Mouse (Mus musculus): ENCODE data around the gene Tmem266. TPM values are rescaled to one million over a fixed set of nuclear protein-coding genes. Genes with fewer than 3 reads are reported as not detected.

The Tmem266 gene
- polyA plus RNA-seq, 1 experiment from 2014 or later = not detected

GRCm38 (mm10) chr9:55439206-55439780 lies 112.6 kb downstream of the Tmem266 start:
- no peak for DNase-seq (ENCODE audit: low spot score)

- DNase-seq (ENCODE audit: low spot score) = no peak
Observed at GRCm38 (mm10) chr9:55447509-55447908, 120.8 kb downstream of the Tmem266 start.

DNA sequence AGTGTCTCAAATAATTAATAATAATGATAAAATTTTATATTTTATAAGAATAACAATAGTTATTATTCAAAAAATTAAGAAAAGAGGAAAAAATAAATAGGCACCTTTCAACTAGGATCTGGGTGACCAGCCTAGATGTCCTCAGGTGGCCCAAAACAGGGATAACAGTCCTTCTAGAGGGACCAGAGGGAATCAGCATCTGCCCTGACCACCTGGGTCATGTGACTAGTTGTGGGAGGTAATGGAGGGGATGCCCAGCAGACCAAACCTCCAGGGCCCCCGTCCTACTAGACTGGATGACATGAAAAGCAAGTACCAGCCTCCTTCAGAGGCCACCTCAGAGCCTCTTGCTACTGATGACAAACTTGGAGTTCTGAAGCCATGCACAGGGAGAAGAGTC lies 122.4 kb downstream of the Tmem266 start:
- DNase-seq (ENCODE audit: low spot score) = no peak

DNA sequence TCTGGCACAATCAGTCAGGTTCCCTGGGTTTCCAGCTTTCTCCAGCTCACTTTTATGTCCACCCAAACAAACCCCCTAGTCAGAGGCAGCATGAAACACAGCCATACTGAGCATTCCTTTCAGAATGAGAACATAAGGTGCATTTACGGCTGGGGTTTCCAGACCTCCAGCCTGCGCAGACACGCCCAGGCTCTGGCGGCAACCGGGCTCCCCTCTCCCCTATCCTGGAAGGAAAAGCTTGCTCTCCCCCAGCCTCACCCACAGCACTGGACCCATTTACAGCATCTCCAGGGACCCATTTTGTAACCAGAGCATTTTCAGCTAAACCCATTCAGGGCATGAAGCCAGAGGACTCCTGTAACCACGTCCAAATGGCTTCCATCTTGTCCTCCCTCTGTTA lies 123.3 kb downstream of the Tmem266 start:
- DNase-seq (ENCODE audit: low spot score) = no peak

DNA sequence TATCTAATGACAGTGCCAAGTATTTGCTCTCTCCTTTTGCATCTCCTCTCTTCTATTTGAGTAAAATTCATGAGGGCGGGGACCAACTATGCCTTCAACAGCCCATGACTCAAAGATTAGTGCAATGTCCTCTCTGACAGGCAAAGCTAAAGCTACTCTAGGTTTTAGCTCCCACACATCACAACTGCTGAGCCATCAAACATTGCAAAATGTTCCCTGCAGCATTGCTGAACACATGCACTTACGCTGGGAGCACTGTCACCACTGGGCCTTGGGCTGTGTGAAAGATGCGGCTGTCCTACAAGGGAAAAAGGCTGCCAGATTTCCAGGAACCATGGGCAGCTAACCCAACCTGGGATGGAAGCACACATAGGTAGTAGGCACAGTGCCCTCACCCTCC lies 124.7 kb downstream of the Tmem266 start:
- no peak for DNase-seq (ENCODE audit: low spot score)

- DNase-seq (ENCODE audit: low spot score) = no peak
Observed at GRCm38 (mm10) chr9:55452906-55453305, 126.2 kb downstream of the Tmem266 start.

DNA sequence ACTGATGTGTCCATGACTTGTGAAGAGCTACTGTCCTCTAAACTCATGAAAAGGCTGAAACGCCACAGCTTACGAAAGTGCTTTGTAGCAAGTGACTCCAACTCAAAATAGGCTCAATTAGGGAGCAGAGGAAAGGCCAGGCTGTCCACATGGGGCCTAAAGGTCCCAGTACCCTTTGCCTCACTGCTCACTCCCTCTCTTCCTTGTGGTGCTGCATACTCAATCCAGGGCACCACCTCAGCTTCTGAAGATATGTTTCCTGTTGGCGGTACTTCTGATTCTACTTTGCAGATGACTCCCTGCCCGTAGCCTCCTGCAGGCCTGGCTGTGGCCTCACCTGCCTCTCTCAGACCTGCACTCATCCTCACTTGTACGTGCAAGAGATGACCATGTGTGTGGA lies 126.7 kb downstream of the Tmem266 start:
- no peak for DNase-seq (ENCODE audit: low spot score)

- peak; percentile 37 for DNase-seq (ENCODE audit: low spot score)
Observed at GRCm38 (mm10) chr9:55468397-55468796, 141.7 kb downstream of the Tmem266 start.

GRCm38 (mm10) chr9:55476084-55476483 lies 149.4 kb downstream of the Tmem266 start:
- no peak for DNase-seq (ENCODE audit: low spot score)

DNA sequence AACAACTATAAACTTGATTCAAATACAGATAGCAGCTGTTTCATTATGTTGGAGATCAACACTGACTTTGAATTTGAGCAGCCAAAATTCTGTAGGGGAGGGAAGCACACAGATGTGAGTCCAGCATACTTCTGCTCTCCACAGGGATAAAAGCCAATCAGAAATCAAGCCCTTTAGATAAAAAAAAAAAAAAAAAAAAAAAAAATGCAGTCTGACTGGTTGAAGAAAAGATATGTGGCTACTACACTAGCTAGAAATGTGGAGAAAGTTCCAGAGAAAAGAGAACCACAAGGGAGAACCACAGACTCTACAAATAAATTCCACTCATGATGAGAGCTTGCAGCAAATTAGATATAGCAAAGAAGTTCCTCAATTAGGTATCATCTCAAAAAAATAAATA lies 152.0 kb downstream of the Tmem266 start:
- no peak for DNase-seq (ENCODE audit: low spot score)

GRCm38 (mm10) chr9:55482116-55482515 lies 155.4 kb downstream of the Tmem266 start:
- no peak for DNase-seq (ENCODE audit: low spot score)

Other genes starting within 250 kb of the Tmem266 start
- 23.9 and 24.0 TPM in 2 replicates for gene Ube2q2, start 178.1 kb upstream of the Tmem266 start, polyA plus RNA-seq (2015; fragmentation: Nextera tagmentation; extraction: Ambion mirVana)
- gene Fbxo22, start 118.0 kb upstream of the Tmem266 start, polyA plus RNA-seq (2015; fragmentation: Nextera tagmentation; extraction: Ambion mirVana) = 28.5 and 36.9 TPM in 2 replicates
- 1.6 and 1.7 TPM in 2 replicates for gene Nrg4, start 69 bp upstream of the Tmem266 start, polyA plus RNA-seq (2015; fragmentation: Nextera tagmentation; extraction: Ambion mirVana)
- gene Etfa, start 185.3 kb downstream of the Tmem266 start, polyA plus RNA-seq (2015; fragmentation: Nextera tagmentation; extraction: Ambion mirVana) = 253 and 257 TPM in 2 replicates
- gene Isl2, start 211.8 kb downstream of the Tmem266 start, polyA plus RNA-seq (2015; fragmentation: Nextera tagmentation; extraction: Ambion mirVana) = 2.0 TPM in 2 replicates

Data from thymus, postnatal 0 days (tissue).